Mouse (Mus musculus) limb, embryonic 14.5 days (tissue): ENCODE results near the gene Ret. TPM values are rescaled to one million over a fixed set of nuclear protein-coding genes. Genes with fewer than 3 reads are reported as not detected.

Experiments used
- ATAC-seq: fragments of 200-750 bp; cut with Nextera tagmentation; 2 replicates; pipeline ENCODE4 v1.8.0; 2017; ENCODE audit warnings: low read depth, moderate number of reproducible peaks, moderate TSS enrichment; ENCODE audit not compliant: low FRiP score
- DNase-seq: peaks from one replicate; pipeline ENCODE4 v3.0.0-alpha.2; 2015; ENCODE audit warnings: low spot score
- H3K27ac ChIP-seq: fragments of 300-500 bp; sonication (generic); replicated peaks from 2 replicates; pipeline ENCODE4 v1.5.1; 2014; ENCODE audit warnings: low read depth, mild to moderate bottlenecking, low read length, moderate library complexity, mixed read lengths
- H3K27me3 ChIP-seq: fragments of 300-500 bp; sonication (generic); 2 replicates; pipeline ENCODE4 v1.6.1; 2014; ENCODE audit warnings: low read length, mixed read lengths; ENCODE audit not compliant: control insufficient read depth, insufficient read depth
- H3K36me3 ChIP-seq: fragments of 300-500 bp; sonication (generic); 2 replicates; pipeline ENCODE4 v1.6.1; 2014; ENCODE audit warnings: mild to moderate bottlenecking, low read length, moderate library complexity, mixed read lengths; ENCODE audit not compliant: control insufficient read depth, insufficient read depth
- H3K4me1 ChIP-seq: fragments of 300-500 bp; sonication (generic); 2 replicates; pipeline ENCODE4 v1.6.1; 2014; ENCODE audit warnings: antibody characterized with exemption, low read length, mixed read lengths; ENCODE audit not compliant: control insufficient read depth, insufficient read depth
- H3K4me2 ChIP-seq: fragments of 300-500 bp; sonication (generic); replicated peaks from 2 replicates; pipeline ENCODE4 v1.6.1; 2014; ENCODE audit warnings: low read depth, mild to moderate bottlenecking, low read length, moderate library complexity; ENCODE audit not compliant: severe bottlenecking
- H3K4me3 ChIP-seq: fragments of 300-500 bp; sonication (generic); replicated peaks from 2 replicates; pipeline ENCODE4 v1.5.1; 2014; ENCODE audit warnings: low read length
- H3K9ac ChIP-seq: fragments of 300-500 bp; sonication (generic); 2 replicates; pipeline ENCODE4 v1.6.1; 2014; ENCODE audit warnings: mild to moderate bottlenecking, low read depth, low read length, moderate library complexity; ENCODE audit not compliant: severe bottlenecking
- H3K9me3 ChIP-seq: fragments of 300-500 bp; sonication (generic); 2 replicates; pipeline ENCODE4 v1.6.1; 2016; ENCODE audit warnings: low read length; ENCODE audit not compliant: control insufficient read depth
- POLR2A ChIP-seq: fragments of 200-500 bp; IDR thresholded peaks from 2 replicates; pipeline ENCODE4 v1.8.0; 2012; ENCODE audit warnings: inconsistent platforms, mild to moderate bottlenecking, moderate library complexity, borderline replicate concordance; ENCODE audit not compliant: insufficient read depth, insufficient read length; ENCODE audit errors: extremely low read depth
- WGBS: fragments of 180-500 bp; shearing (Covaris S2); extraction: QIAGEN DNeasy Blood & Tissue Kit; methylation state at CpG from one replicate; pipeline ENCODE4 v1.1.7; 2014; 5-methylcytosine and 5-hydroxymethylcytosine counted together
- polyA plus RNA-seq, 2 experiments: library from polyadenylated mRNA; depleted of rRNA in 1 of 2; stranded (reverse) in 1 of 2; unstranded in 1 of 2; fragments of >200 nt; fragmentation: Nextera tagmentation in 1 of 2; extraction: Ambion mirVana in 1 of 2; gene quantifications; 2 replicates each; pipeline versions ENCODE4 v1.2.1 to v1.2.3; 2012 to 2014

Ret gene
- polyA plus RNA-seq, 2 experiments: 0.51 to 0.79 TPM

DNA sequence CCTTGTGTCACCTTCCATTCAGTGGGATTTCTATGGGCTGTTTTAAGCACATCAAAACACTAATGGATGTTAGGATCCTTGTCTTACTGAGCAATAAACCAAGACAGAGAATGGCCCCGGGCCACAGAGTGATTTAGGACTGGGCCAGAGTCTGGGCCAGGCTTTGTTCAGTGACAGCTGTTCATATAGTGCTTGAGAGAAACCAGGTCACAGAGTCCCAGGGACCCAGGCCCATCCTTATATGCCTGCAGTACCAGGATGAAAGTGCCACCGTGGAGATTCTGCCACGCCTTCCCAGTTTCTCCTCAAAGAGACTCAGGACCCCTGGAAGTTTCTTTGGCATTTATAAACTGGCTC lies 10.3 kb downstream of the Ret start:
- 45% methylated on average over 3 of the region's 3 CpGs for WGBS
- ATAC-seq: no peak

DNA sequence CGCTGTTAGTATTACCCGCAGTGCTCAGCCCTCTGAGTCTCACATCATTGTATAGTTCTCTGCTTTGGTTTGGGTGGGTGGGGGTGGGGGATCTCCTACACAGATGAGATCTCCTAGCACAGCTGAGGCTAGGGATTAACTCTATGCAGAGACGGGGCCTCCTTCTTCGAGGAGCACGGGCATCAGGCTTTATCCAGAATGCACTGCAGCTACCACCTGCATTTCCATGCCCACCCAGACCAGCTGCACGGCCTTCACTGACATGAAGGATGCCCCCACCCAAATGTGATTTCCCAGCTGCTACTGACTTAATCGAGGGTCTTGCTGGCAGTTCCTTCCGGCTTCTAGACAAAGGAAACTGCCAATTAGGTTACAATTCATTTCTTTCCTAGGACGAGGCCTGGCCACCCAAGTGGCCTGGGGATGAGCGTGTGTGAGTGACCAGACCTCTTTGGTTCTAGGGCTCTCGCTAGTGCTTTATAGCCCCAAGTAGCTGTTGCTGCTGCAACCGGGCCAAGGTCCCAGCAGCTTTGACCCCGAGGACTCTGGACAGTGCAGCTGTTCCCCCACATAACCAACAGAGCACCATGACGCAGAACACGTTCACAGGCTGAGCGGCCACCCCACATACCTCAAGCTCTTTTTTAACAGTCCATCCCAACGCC lies 10.8 kb downstream of the Ret start:
- 43% methylated on average over 17 of the region's 17 CpGs for WGBS
- Histone ChIP-seq H3K4me1 (no peaks in the 10 kb centered on the region), H3K4me2 (no peak overlapping the region), H3K27me3 (no peaks in the 10 kb centered on the region), H3K9ac (no peak overlapping the region), H3K9me3 (no peaks in the 10 kb centered on the region), H3K4me3 (no peak overlapping the region), H3K27ac (no peak overlapping the region), H3K36me3 (no peaks in the 10 kb centered on the region)
- TF ChIP-seq POLR2A: no peak
- no peak for DNase-seq
- ATAC-seq: no peak

More for the DNA sequence above, 10.3 kb downstream of the Ret start:
- no peak overlapping the region for H3K4me2 ChIP-seq
- no peak for TF ChIP-seq POLR2A
- H3K4me1 ChIP-seq: no peaks in the 10 kb centered on the region
- no peak overlapping the region for H3K9ac ChIP-seq
- no peak overlapping the region for H3K27ac ChIP-seq
- no peaks in the 10 kb centered on the region for H3K36me3 ChIP-seq
- H3K4me3 ChIP-seq: no peak overlapping the region
- no peaks in the 10 kb centered on the region for H3K27me3 ChIP-seq
- DNase-seq: no peak
- H3K9me3 ChIP-seq: no peaks in the 10 kb centered on the region

DNA sequence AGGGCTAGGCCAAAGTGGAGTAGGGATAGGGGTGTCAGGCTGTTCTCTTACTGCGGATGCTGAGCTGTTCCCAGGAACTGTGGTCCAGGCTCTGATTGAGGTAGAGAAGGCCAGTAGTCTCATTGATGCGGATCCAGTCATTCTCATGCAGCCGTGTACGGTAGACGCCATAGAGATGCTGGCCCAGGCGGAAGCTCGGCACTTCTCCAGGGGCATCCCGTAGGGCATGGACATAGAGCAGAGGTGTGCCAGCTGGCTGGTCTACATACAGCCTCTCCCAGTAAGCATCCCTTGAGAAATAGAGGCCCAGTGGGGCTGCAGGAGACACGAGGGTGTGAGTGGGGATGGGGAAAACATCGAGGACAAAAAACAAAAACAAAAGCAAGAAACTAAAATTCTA lies 13.4 kb downstream of the Ret start:
- H3K9me3 ChIP-seq: no peaks in the 10 kb centered on the region
- H3K9ac ChIP-seq: no peak overlapping the region
- DNase-seq: no peak
- H3K4me2 ChIP-seq: no peak overlapping the region
- no peak for TF ChIP-seq POLR2A
- WGBS: 86% methylated on average over 10 of the region's 10 CpGs
- no peak for ATAC-seq
- no peaks in the 10 kb centered on the region for H3K27me3 ChIP-seq
- H3K36me3 ChIP-seq: no peaks in the 10 kb centered on the region
- H3K4me3 ChIP-seq: no peak overlapping the region
- H3K4me1 ChIP-seq: no peaks in the 10 kb centered on the region
- no peak overlapping the region for H3K27ac ChIP-seq

- H3K27ac ChIP-seq: no peak overlapping the region
- no peak overlapping the region for H3K9ac ChIP-seq
- H3K9me3 ChIP-seq: no peaks in the 10 kb centered on the region
- no peak overlapping the region for H3K4me3 ChIP-seq
- no peaks in the 10 kb centered on the region for H3K27me3 ChIP-seq
- TF ChIP-seq POLR2A: no peak
- DNase-seq (no peak), ATAC-seq (no peak)
- H3K4me1 ChIP-seq: no peaks in the 10 kb centered on the region
- WGBS: 86% methylated on average over 12 of the region's 12 CpGs
- H3K36me3 ChIP-seq: no peaks in the 10 kb centered on the region
- no peak overlapping the region for H3K4me2 ChIP-seq
Observed at GRCm38 (mm10) chr6:118180085-118180423, 17.5 kb downstream of the Ret start.

- 65% methylated on average over 13 of the region's 13 CpGs for WGBS
- Histone ChIP-seq H3K27ac (no peak overlapping the region), H3K27me3 (no peaks in the 10 kb centered on the region), H3K4me3 (no peak overlapping the region), H3K4me2 (no peak overlapping the region), H3K4me1 (no peaks in the 10 kb centered on the region), H3K36me3 (no peaks in the 10 kb centered on the region), H3K9ac (no peak overlapping the region), H3K9me3 (no peaks in the 10 kb centered on the region)
- peak; percentile 69 for DNase-seq
- TF ChIP-seq POLR2A: no peak
- peak; percentile 68 for ATAC-seq
Observed at GRCm38 (mm10) chr6:118179316-118180084, 18.0 kb downstream of the Ret start.

DNA sequence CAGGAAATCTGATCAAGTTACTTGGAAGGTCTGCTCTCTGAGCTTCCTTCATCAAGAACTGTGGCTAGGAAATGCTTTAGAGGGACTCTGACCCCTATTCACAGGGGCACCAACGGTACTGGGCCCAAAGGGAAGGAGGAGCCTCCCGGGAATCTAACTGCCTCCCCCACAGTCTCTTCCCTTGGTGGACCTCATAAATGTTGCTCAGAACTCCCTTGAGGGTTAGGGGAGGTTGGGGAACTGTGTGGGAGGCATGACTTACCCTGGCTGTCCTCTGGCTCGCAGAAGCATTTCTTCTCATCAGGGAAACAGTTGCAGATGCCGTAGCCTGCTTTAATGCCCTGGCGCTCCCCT lies 23.6 kb downstream of the Ret start:
- no peak overlapping the region for H3K4me3 ChIP-seq
- no peak overlapping the region for H3K9ac ChIP-seq
- H3K27me3 ChIP-seq: no peaks in the 10 kb centered on the region
- no peaks in the 10 kb centered on the region for H3K36me3 ChIP-seq
- no peak overlapping the region for H3K4me2 ChIP-seq
- H3K27ac ChIP-seq: no peak overlapping the region
- TF ChIP-seq POLR2A: no peak
- no peaks in the 10 kb centered on the region for H3K4me1 ChIP-seq
- WGBS: 88% methylated on average over 5 of the region's 5 CpGs
- no peak for ATAC-seq
- no peak for DNase-seq
- H3K9me3 ChIP-seq: no peaks in the 10 kb centered on the region
